9 mouse cellular contexts compared by ENCODE assay signal in the genomic region with DNA sequence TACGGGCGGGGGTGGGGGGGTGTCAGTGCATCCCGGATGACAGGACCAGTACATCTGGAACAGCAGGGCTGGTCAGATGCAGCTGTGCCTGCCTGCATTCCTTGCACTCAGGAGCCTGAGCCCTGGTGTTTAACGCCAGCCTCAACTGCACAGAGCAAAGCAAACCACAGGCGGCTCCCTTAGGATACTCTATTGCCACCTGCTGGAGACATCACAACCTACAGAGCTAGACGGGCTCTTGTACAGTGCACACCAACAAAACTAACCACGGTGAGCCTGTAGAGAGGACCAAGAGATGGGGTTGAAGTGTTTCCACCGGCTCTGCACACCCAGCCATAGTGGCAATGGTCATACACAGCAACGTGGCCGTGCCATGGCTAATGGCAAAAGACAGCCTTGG. TPM values are rescaled to one million over a fixed set of nuclear protein-coding genes. Genes with fewer than 3 reads are reported as not detected.
DNase-seq lines count a peak whose midpoint lies in the region; ATAC-seq and TF ChIP-seq lines count a peak whose summit lies in the region.
"Had no signal": no experiment of that assay in that cellular context is flagged by ENCODE, and none has a peak within 500 bp of the region (broad histone marks: within the 10 kb centered on the region; RNA-seq: fewer than 3 reads in every experiment).

No protein-coding gene starts in this region.

- peak; percentile 77 for TF ChIP-seq CTCF in heart, adult 2 months (IDR thresholded peaks at IDR 0.05)
- peak; percentile 85 for TF ChIP-seq CTCF in forebrain, postnatal 0 days (IDR thresholded peaks at IDR 0.05; ENCODE audit: low read depth)

- no peak overlapping the region for H3K4me2 ChIP-seq in forebrain, postnatal 0 days (ENCODE audit: low read depth)
- H3K4me2 ChIP-seq in kidney, embryonic 15.5 days = no peak overlapping the region
- no peak overlapping the region for H3K4me2 ChIP-seq in lung, embryonic 15.5 days

- intact Hi-C loops in heart, adult 2 months (cut with DNase I) = no loop called here

- no peak for DNase-seq in heart, adult 2 months
- DNase-seq in heart, adult 8-10 months (ENCODE audit: low spot score) = no peak
- DNase-seq in adrenal gland, postnatal 25 days = peak; percentile 39
- DNase-seq in forebrain, postnatal 0 days = peak; percentile 80
- DNase-seq in right cerebral cortex, adult 18-20 months = peak; percentile 55
- DNase-seq in natural killer cell, adult 2 months (ENCODE audit: low spot score in 2 of 2) = no peak

- no peaks in the 10 kb centered on the region for H3K79me2 ChIP-seq in heart, adult 2 months (replicated peaks; ENCODE audit: control insufficient read depth, insufficient read depth, low read length)

- peaks cover 12% of the 10 kb centered on the region for H3K27me3 ChIP-seq in heart, adult 2 months (ENCODE audit: control insufficient read depth, insufficient read depth, low read length)
- H3K27me3 ChIP-seq in forebrain, postnatal 0 days (ENCODE audit: insufficient read depth, low read length) = peaks cover 21% of the 10 kb centered on the region
- H3K27me3 ChIP-seq in kidney, embryonic 15.5 days = peaks cover 49% of the 10 kb centered on the region
- H3K27me3 ChIP-seq in lung, embryonic 15.5 days = peaks cover 57% of the 10 kb centered on the region

- H3K9ac ChIP-seq in heart, adult 2 months (ENCODE audit: low read depth, low read length) = no peak overlapping the region
- no peak overlapping the region for H3K9ac ChIP-seq in forebrain, postnatal 0 days
- no peak overlapping the region for H3K9ac ChIP-seq in kidney, embryonic 15.5 days
- no peak overlapping the region for H3K9ac ChIP-seq in lung, embryonic 15.5 days

- peak; percentile 88 for ATAC-seq in forebrain, postnatal 0 days
- ATAC-seq in kidney, embryonic 15.5 days (replicated peaks; ENCODE audit: low FRiP score) = peak; percentile 72
- peak; percentile 50 for ATAC-seq in lung, embryonic 15.5 days (ENCODE audit: borderline replicate concordance, extremely low read depth, low FRiP score, low TSS enrichment)

- no peak for TF ChIP-seq POLR2A in heart, adult 2 months (IDR thresholded peaks at IDR 0.05; ENCODE audit: insufficient read depth, low read depth, low read length)

- no peak overlapping the region for H3K27ac ChIP-seq in heart, adult 2 months
- no peak overlapping the region for H3K27ac ChIP-seq in forebrain, postnatal 0 days (ENCODE audit: low read depth, low read length)
- H3K27ac ChIP-seq in kidney, embryonic 15.5 days = no peak overlapping the region
- H3K27ac ChIP-seq in lung, embryonic 15.5 days = no peak overlapping the region

- 0 out of 2 replicates have a peak, but pooled peaks cover 4% of the 10 kb centered on the region for H3K9me3 ChIP-seq in forebrain, postnatal 0 days (ENCODE audit: low read length)
- no peaks in the 10 kb centered on the region for H3K9me3 ChIP-seq in kidney, embryonic 15.5 days (replicated peaks)
- H3K9me3 ChIP-seq in lung, embryonic 15.5 days = no peaks in the 10 kb centered on the region

- no peak overlapping the region for H3K4me3 ChIP-seq in heart, adult 2 months
- H3K4me3 ChIP-seq in forebrain, postnatal 0 days (ENCODE audit: low read depth, low read length) = no peak overlapping the region
- no peak overlapping the region for H3K4me3 ChIP-seq in kidney, embryonic 15.5 days (replicated peaks)
- no peak overlapping the region for H3K4me3 ChIP-seq in lung, embryonic 15.5 days

- no peaks in the 10 kb centered on the region for H3K36me3 ChIP-seq in heart, adult 2 months (ENCODE audit: control insufficient read depth, insufficient read depth, low read length)
- no peaks in the 10 kb centered on the region for H3K36me3 ChIP-seq in forebrain, postnatal 0 days (ENCODE audit: insufficient read depth)
- H3K36me3 ChIP-seq in kidney, embryonic 15.5 days = peaks cover 15% of the 10 kb centered on the region
- H3K36me3 ChIP-seq in lung, embryonic 15.5 days = peaks cover 2% of the 10 kb centered on the region; the same call in 1 of the 2 replicates

- WGBS in heart, adult 2 months = 43% methylated on average over 10 of the region's 10 CpGs
- 40% methylated on average over 10 of the region's 10 CpGs for WGBS in forebrain, postnatal 0 days
- 41% methylated on average over 10 of the region's 10 CpGs for WGBS in kidney, embryonic 15.5 days
- 41% methylated on average over 10 of the region's 10 CpGs for WGBS in lung, embryonic 15.5 days

- no peaks in the 10 kb centered on the region for H3K4me1 ChIP-seq in heart, adult 2 months (ENCODE audit: control insufficient read depth, insufficient read depth, low read length)
- H3K4me1 ChIP-seq in forebrain, postnatal 0 days (ENCODE audit: insufficient read depth) = no peaks in the 10 kb centered on the region
- peaks cover 41% of the 10 kb centered on the region for H3K4me1 ChIP-seq in kidney, embryonic 15.5 days
- H3K4me1 ChIP-seq in lung, embryonic 15.5 days = peaks cover 23% of the 10 kb centered on the region

- TF ChIP-seq EP300 in heart, adult 2 months (IDR thresholded peaks at IDR 0.05; ENCODE audit: insufficient read depth, low read depth, low read length) = no peak

RNA-seq across cellular contexts. Expression of a gene that starts 9.0 kb away (rescaled TPM):
- total RNA-seq in heart, adult 2 months (2021) = not detected
- polyA plus RNA-seq in heart, adult 2 months (2012; rRNA removed) = not detected in 2 replicates
- under 1 TPM in 1 of 4 experiments, not detected in 3; 0.25 TPM for total RNA-seq in heart, adult 8-10 months (2022)
- total RNA-seq in adrenal gland, postnatal 25 days (2021) = not detected in 2 replicates
- not detected in 2 replicates for total RNA-seq in forebrain, postnatal 0 days (2014; rRNA removed)
- not detected in 2 replicates for polyA plus RNA-seq in forebrain, postnatal 0 days (2015; fragmentation: Nextera tagmentation; extraction: Ambion mirVana)
- polyA plus RNA-seq in kidney, embryonic 15.5 days (2015; fragmentation: Nextera tagmentation; extraction: Ambion mirVana) = not detected in 2 replicates
- 0.19 TPM in 1 of 2 replicates, not detected in the other for polyA plus RNA-seq in lung, embryonic 15.5 days (2015; fragmentation: Nextera tagmentation; extraction: Ambion mirVana)
- total RNA-seq: layer of hippocampus, adult 8-10 months had no signal

RNA-seq across cellular contexts. Expression of a gene that starts 22.1 kb away (rescaled TPM):
- total RNA-seq in heart, adult 2 months (2021) = 1 to 10 TPM in 1 of 2 experiments, under 1 TPM in 1; 0.86 to 1.3 TPM
- polyA plus RNA-seq in heart, adult 2 months (2012; rRNA removed) = 1.6 and 1.9 TPM in 2 replicates
- total RNA-seq in heart, adult 8-10 months (2022) = 1 to 10 TPM in 3 of 4 experiments, under 1 TPM in 1; 0.84 to 1.5 (median 1.2) TPM
- total RNA-seq in adrenal gland, postnatal 25 days (2021) = 9.0 and 10.2 TPM in 2 replicates
- 0.85 and 1.3 TPM in 2 replicates for total RNA-seq in forebrain, postnatal 0 days (2014; rRNA removed)
- 0.06 TPM in 1 of 2 replicates, not detected in the other for polyA plus RNA-seq in forebrain, postnatal 0 days (2015; fragmentation: Nextera tagmentation; extraction: Ambion mirVana)
- polyA plus RNA-seq in kidney, embryonic 15.5 days (2015; fragmentation: Nextera tagmentation; extraction: Ambion mirVana) = 0.22 and 0.44 TPM in 2 replicates
- polyA plus RNA-seq in lung, embryonic 15.5 days (2015; fragmentation: Nextera tagmentation; extraction: Ambion mirVana) = 0.19 and 0.24 TPM in 2 replicates

RNA-seq across cellular contexts. Expression of a gene that starts 59.3 kb away (rescaled TPM):
- total RNA-seq in heart, adult 2 months (2021) = not detected
- not detected in 2 replicates for polyA plus RNA-seq in heart, adult 2 months (2012; rRNA removed)
- not detected for total RNA-seq in heart, adult 8-10 months (2022)
- total RNA-seq in adrenal gland, postnatal 25 days (2021) = 0.62 and 0.64 TPM in 2 replicates
- total RNA-seq in forebrain, postnatal 0 days (2014; rRNA removed) = not detected in 2 replicates
- not detected in 2 replicates for polyA plus RNA-seq in forebrain, postnatal 0 days (2015; fragmentation: Nextera tagmentation; extraction: Ambion mirVana)
- polyA plus RNA-seq in kidney, embryonic 15.5 days (2015; fragmentation: Nextera tagmentation; extraction: Ambion mirVana) = not detected in 2 replicates
- polyA plus RNA-seq in lung, embryonic 15.5 days (2015; fragmentation: Nextera tagmentation; extraction: Ambion mirVana) = not detected in 2 replicates

Comparison
In these comparisons a context has a peak if more than half of its experiments do, and no peak if none do; other contexts are left out.
1. DNase-seq: peak in adrenal gland, postnatal 25 days (single experiment), forebrain, postnatal 0 days (single experiment) and right cerebral cortex, adult 18-20 months (single experiment); none in heart, adult 2 months (0 of 2), heart, adult 8-10 months (single experiment) and natural killer cell, adult 2 months (0 of 2).
2. Peak in every context shown above with its lines, with median percentiles within 50 percentile points of each other: ATAC-seq.